Mouse (Mus musculus): Measurements from ENCODE around the gene Cts6.
A peak's percentile ranks its signal among the peaks of the same experiment; 100 is the strongest.
"Not testable (repeated sequence)": the region's sequence is repeated elsewhere in the genome, so short reads cannot be mapped to it uniquely, and the experiment has no call there.

Gene Cts6

DNA sequence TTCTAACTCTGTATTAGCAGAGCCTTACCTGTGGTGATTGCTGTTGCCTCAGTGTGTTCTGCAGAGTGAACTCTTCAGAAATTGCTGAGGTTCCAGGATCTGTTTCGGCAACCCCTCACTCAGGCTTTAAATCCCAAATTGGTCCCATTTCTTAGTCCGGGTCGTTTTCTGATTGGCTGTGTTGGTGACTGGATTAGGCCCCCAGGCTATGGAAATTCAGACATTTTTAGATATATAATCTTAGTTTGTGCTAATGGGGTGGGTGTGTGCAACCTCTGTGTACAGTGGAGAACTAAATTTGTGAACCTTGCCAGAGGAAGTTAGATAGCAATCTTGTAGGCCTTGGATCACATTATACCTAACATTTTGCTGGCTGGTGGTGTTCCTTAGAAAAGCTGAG, at the start of gene Cts6:
Gene Cts6, minus strand, starts transcription at position 101 of the 400 bp plus-strand sequence.
- no peak for DNase-seq (ENCODE audit: low read depth, low spot score)

- peak; percentile 71 for DNase-seq (ENCODE audit: low read depth, low spot score)
Observed at GRCm38 (mm10) chr13:61241076-61241947, 38.1 kb upstream of the Cts6 start.

DNA sequence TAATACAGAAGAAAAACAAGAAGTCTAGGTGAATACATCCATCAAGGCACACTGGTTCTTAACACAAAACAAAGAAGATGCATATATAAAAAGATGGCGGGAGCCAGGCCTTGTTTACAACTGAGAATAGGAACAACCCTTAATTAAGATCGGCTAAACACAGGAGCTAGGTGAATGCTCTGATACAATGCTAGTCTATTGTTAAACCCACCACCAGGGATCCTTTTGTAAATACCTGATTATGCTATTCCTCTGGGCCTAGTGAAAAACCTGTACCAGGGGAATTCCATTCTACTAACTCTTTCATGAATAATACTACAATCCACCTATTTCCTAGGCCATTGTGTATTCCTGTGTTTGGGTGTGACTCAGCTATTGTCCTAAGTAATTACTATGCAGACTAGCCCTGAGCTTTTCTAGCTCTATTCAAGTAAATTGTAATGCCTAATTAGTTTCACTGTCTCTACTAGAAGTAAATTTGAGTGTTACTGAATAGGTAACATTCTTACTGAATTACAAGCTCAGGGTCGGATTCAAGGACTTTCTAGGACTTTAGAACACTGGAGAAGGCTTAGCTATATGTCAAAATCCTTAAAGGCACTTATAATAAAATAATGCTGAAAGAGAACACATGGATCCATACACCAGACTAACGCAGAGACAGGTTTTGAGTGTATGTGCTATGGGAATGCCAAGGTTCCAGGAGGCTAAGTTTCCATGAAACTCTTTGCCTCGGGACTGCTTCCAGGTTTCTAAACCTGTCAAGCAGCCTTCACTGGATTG, 17.9 kb downstream of the Cts6 start:
- not testable (repeated sequence) for DNase-seq (ENCODE audit: low read depth, low spot score)

DNA sequence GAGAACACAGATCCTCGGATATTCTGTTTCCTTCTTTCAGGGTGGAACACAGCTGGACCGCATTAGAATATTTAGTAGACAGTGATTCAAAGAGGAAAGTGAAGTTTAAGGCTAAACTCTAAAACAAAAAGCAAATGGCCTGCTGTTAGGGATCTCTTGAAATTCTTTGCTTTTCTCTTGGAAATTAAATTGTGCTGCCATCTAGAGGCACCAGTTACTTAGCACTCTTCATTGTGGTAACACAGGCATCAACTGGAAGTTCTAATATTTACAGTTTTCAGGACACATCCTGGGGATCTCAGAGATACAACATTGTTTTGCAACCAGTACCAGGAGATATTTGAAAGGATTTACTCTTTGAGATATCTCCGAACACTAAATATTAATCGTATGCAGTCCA, 38.6 kb downstream of the Cts6 start:
- no peak for DNase-seq (ENCODE audit: low read depth, low spot score)

DNA sequence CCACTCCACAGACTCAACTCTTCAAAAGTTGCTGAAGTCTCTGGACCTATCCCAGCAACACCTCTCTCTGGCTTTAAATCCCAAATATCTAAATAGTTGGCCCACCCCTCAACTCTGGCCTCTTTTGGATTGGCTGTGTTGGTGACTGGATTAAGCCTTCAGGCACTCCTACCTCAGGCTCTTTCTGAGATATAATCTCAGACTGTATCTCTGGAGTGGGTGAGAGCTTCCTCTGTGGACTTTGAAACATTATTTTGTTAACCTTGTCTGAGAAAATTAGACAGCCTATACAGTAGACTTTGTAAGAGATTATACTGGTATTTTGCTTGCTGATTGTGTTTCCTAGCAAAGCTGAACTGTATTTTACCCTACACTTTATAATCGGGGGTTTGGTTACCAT, 39.1 kb downstream of the Cts6 start, which contains the start of gene Ctsr:
Gene Ctsr, minus strand, starts transcription at position 101 of the 400 bp plus-strand sequence.
- no peak for DNase-seq (ENCODE audit: low read depth, low spot score)

Data from mesoderm, embryonic 11.5 days (tissue).